Mouse (Mus musculus) embryonic facial prominence, embryonic 10.5 days (tissue): ENCODE data around the gene Apon. TPM values are rescaled to one million over a fixed set of nuclear protein-coding genes. Genes with fewer than 3 reads are reported as not detected.
A peak's percentile ranks its signal among the peaks of the same experiment; 100 is the strongest.

Experiments
- DNase-seq: peaks from one replicate; pipeline ENCODE4 v3.0.0-alpha.2; 2017; ENCODE audit warnings: low spot score
- H3K27ac ChIP-seq: fragments of 300-500 bp; sonication (generic); replicated peaks from 2 replicates; pipeline ENCODE4 v1.5.1; 2016; ENCODE audit warnings: mild to moderate bottlenecking
- H3K27me3 ChIP-seq: fragments of 300-500 bp; sonication (generic); replicated peaks from 2 replicates; pipeline ENCODE4 v1.6.1; 2016; ENCODE audit warnings: low read depth, mild to moderate bottlenecking; ENCODE audit not compliant: poor library complexity, severe bottlenecking
- H3K36me3 ChIP-seq: fragments of 300-500 bp; sonication (generic); replicated peaks from 2 replicates; pipeline ENCODE4 v1.6.1; 2016; ENCODE audit warnings: mild to moderate bottlenecking, moderate library complexity
- H3K4me1 ChIP-seq: fragments of 300-500 bp; sonication (generic); 2 replicates; pipeline ENCODE4 v1.6.1; 2016
- H3K4me3 ChIP-seq: fragments of 300-500 bp; sonication (generic); 2 replicates; pipeline ENCODE4 v1.5.1; 2016; ENCODE audit warnings: mild to moderate bottlenecking, moderate library complexity
- H3K9me3 ChIP-seq: fragments of 300-500 bp; sonication (generic); 2 replicates; pipeline ENCODE4 v1.6.1; 2016; ENCODE audit warnings: mild to moderate bottlenecking
- WGBS: fragments of 180-500 bp; shearing (Covaris S2); methylation state at CpG from one replicate; pipeline ENCODE4 v1.1.7; 2016; 5-methylcytosine and 5-hydroxymethylcytosine counted together
- polyA plus RNA-seq: library from polyadenylated mRNA; unstranded; fragments of >200 nt; fragmentation: Nextera tagmentation; extraction: Ambion mirVana; gene quantifications from 2 replicates; pipeline ENCODE4 v1.2.1, GENCODE M21; 2016

Gene Apon
- polyA plus RNA-seq, 1 experiment from 2014 or later, result 0.69 TPM

- Histone ChIP-seq H3K27me3 (no peaks in the 10 kb centered on the region), H3K36me3 (no peaks in the 10 kb centered on the region), H3K27ac (no peak overlapping the region), H3K4me1 (peaks cover 26% of the 10 kb centered on the region), H3K9me3 (no peaks in the 10 kb centered on the region), H3K4me3 (no peak overlapping the region)
- 55% methylated on average over 16 of the region's 16 CpGs for WGBS
- no peak for DNase-seq
These were observed 32.2 kb upstream of the Apon start for GRCm38 (mm10) chr10:128221533-128222286.

- Histone ChIP-seq H3K27me3 (no peaks in the 10 kb centered on the region), H3K4me3 (no peak overlapping the region), H3K4me1 (peaks cover 26% of the 10 kb centered on the region), H3K9me3 (no peaks in the 10 kb centered on the region), H3K36me3 (no peaks in the 10 kb centered on the region), H3K27ac (peak overlapping the region; percentile 59; the same call in 1 of the 2 replicates)
- WGBS, result 36% methylated on average over 5 of the region's 5 CpGs
- DNase-seq, result no peak
These were observed 28.8 kb upstream of the Apon start for GRCm38 (mm10) chr10:128225064-128225463.

- 39% methylated on average over 4 of the region's 4 CpGs for WGBS
- no peak for DNase-seq
- Histone ChIP-seq H3K36me3 (no peaks in the 10 kb centered on the region), H3K4me3 (peak within 1 kb of the TSS; percentile 29; the same call in 1 of the 2 replicates), H3K27ac (peak within 1 kb of the TSS; percentile 59), H3K4me1 (peaks cover 31% of the 10 kb centered on the region), H3K9me3 (no peaks in the 10 kb centered on the region), H3K27me3 (no peaks in the 10 kb centered on the region)
These were observed 28.4 kb upstream of the Apon start, which contains the start of gene Mip for GRCm38 (mm10) chr10:128225538-128225937. Gene Mip, plus strand, starts transcription at chr10:128225838.

- no peaks in the 10 kb centered on the region for H3K36me3 ChIP-seq
- H3K27me3 ChIP-seq, result no peaks in the 10 kb centered on the region
- no peaks in the 10 kb centered on the region for H3K9me3 ChIP-seq
- no peak overlapping the region for H3K4me3 ChIP-seq
- no peak for DNase-seq
- peaks cover 35% of the 10 kb centered on the region for H3K4me1 ChIP-seq
- no peak overlapping the region for H3K27ac ChIP-seq
- 89% methylated on average over 9 of the region's 9 CpGs for WGBS
These were observed 26.3 kb upstream of the Apon start for GRCm38 (mm10) chr10:128227592-128227991.

- no peak overlapping the region for H3K4me3 ChIP-seq
- no peak overlapping the region for H3K27ac ChIP-seq
- DNase-seq, result no peak
- no peaks in the 10 kb centered on the region for H3K27me3 ChIP-seq
- H3K36me3 ChIP-seq, result no peaks in the 10 kb centered on the region
- H3K4me1 ChIP-seq, result peaks cover 39% of the 10 kb centered on the region
- 93% methylated on average over 8 of the region's 8 CpGs for WGBS
- no peaks in the 10 kb centered on the region for H3K9me3 ChIP-seq
These were observed 25.9 kb upstream of the Apon start for GRCm38 (mm10) chr10:128228009-128228408.

- Histone ChIP-seq H3K4me1 (peaks cover 45% of the 10 kb centered on the region), H3K4me3 (peak overlapping the region; percentile 92), H3K36me3 (peaks cover 16% of the 10 kb centered on the region), H3K27me3 (no peaks in the 10 kb centered on the region), H3K9me3 (no peaks in the 10 kb centered on the region), H3K27ac (peak overlapping the region; percentile 100)
- WGBS, result 74% methylated on average over 12 of the region's 12 CpGs
- no peak for DNase-seq
These were observed 23.3 kb upstream of the Apon start for GRCm38 (mm10) chr10:128230582-128230981.

- Histone ChIP-seq H3K27me3 (no peaks in the 10 kb centered on the region), H3K4me1 (peaks cover 45% of the 10 kb centered on the region), H3K36me3 (peaks cover 19% of the 10 kb centered on the region), H3K9me3 (no peaks in the 10 kb centered on the region), H3K27ac (peak overlapping the region; percentile 100), H3K4me3 (peak overlapping the region; percentile 92)
- 21% methylated on average over 5 of the region's 5 CpGs for WGBS
- no peak for DNase-seq
These were observed 22.8 kb upstream of the Apon start for GRCm38 (mm10) chr10:128231146-128231545.

GRCm38 (mm10) chr10:128231697-128232419 is 22.0 kb upstream of the Apon start, which contains the start of gene Timeless:
Gene Timeless, plus strand, starts transcription at chr10:128232065.
- peaks cover 21% of the 10 kb centered on the region for H3K36me3 ChIP-seq
- DNase-seq, result peak; percentile 90
- no peaks in the 10 kb centered on the region for H3K9me3 ChIP-seq
- peak within 1 kb of the TSS; percentile 92 for H3K4me3 ChIP-seq
- no peaks in the 10 kb centered on the region for H3K27me3 ChIP-seq
- peaks cover 44% of the 10 kb centered on the region for H3K4me1 ChIP-seq
- under 1% methylated on average over 58 of the region's 58 CpGs for WGBS
- H3K27ac ChIP-seq, result peak within 1 kb of the TSS; percentile 100

- DNase-seq, result peak; percentile 67
- peaks cover 45% of the 10 kb centered on the region for H3K4me1 ChIP-seq
- H3K27ac ChIP-seq, result peak overlapping the region; percentile 100
- H3K36me3 ChIP-seq, result peaks cover 25% of the 10 kb centered on the region
- under 1% methylated on average over 14 of the region's 14 CpGs for WGBS
- no peaks in the 10 kb centered on the region for H3K9me3 ChIP-seq
- no peaks in the 10 kb centered on the region for H3K27me3 ChIP-seq
- H3K4me3 ChIP-seq, result peak overlapping the region; percentile 92
These were observed 21.4 kb upstream of the Apon start for GRCm38 (mm10) chr10:128232420-128232985.

GRCm38 (mm10) chr10:128236321-128236720 is 17.6 kb upstream of the Apon start:
- DNase-seq, result no peak
- Histone ChIP-seq H3K9me3 (no peaks in the 10 kb centered on the region), H3K27me3 (no peaks in the 10 kb centered on the region), H3K27ac (0 out of 2 replicates have a peak overlapping the region, but pooled peaks have one; percentile 48), H3K4me3 (0 out of 2 replicates have a peak overlapping the region, but pooled peaks have one; percentile 5), H3K4me1 (peaks cover 40% of the 10 kb centered on the region), H3K36me3 (peaks cover 61% of the 10 kb centered on the region)
- 61% methylated on average over 4 of the region's 4 CpGs for WGBS

- Histone ChIP-seq H3K4me3 (no peak overlapping the region), H3K27me3 (no peaks in the 10 kb centered on the region), H3K9me3 (no peaks in the 10 kb centered on the region), H3K36me3 (peaks cover 77% of the 10 kb centered on the region), H3K4me1 (peaks cover 35% of the 10 kb centered on the region), H3K27ac (peak overlapping the region; percentile 4; the same call in 1 of the 2 replicates)
- no peak for DNase-seq
- 83% methylated on average over 15 of the region's 15 CpGs for WGBS
These were observed 16.0 kb upstream of the Apon start for GRCm38 (mm10) chr10:128237807-128238480.

- Histone ChIP-seq H3K27ac (no peak overlapping the region), H3K27me3 (no peaks in the 10 kb centered on the region), H3K4me1 (peaks cover 29% of the 10 kb centered on the region), H3K4me3 (no peak overlapping the region), H3K9me3 (no peaks in the 10 kb centered on the region), H3K36me3 (peaks cover 84% of the 10 kb centered on the region)
- WGBS, result 95% methylated on average over 4 of the region's 4 CpGs
- DNase-seq, result no peak
These were observed 14.8 kb upstream of the Apon start for GRCm38 (mm10) chr10:128239140-128239539.
